14 mouse cellular contexts compared by ENCODE assay signal in genomic region chr1:188010860-188011259, GRCm38 (mm10).
"Had no signal": no experiment of that assay in that cellular context is flagged by ENCODE, and none has a peak within 500 bp of the region (broad histone marks: within the 10 kb centered on the region; RNA-seq: fewer than 3 reads in every experiment).

No protein-coding gene starts in this region.

- H3K4me3 ChIP-seq: layer of hippocampus, adult 2 months; limb, embryonic 13.5 days; midbrain, embryonic 13.5 days; myocyte; neural tube, embryonic 15.5 days had no signal

- DNase-seq: kidney, postnatal 4 days; left cerebral cortex, postnatal 4 days; lung, adult 18-20 months; right cerebral cortex, postnatal 4 days; spleen, adult 18-20 months; thymus, adult 2 months; thymus, postnatal 25 days had no signal

- H3K27ac ChIP-seq: kidney, postnatal 0 days; layer of hippocampus, adult 2 months; limb, embryonic 13.5 days; liver, embryonic 14.5 days; midbrain, embryonic 13.5 days; neural tube, embryonic 15.5 days had no signal

- H3K36me3 ChIP-seq: limb, embryonic 13.5 days; midbrain, embryonic 13.5 days; neural tube, embryonic 15.5 days had no signal

- H3K4me2 ChIP-seq: limb, embryonic 13.5 days; midbrain, embryonic 13.5 days; neural tube, embryonic 15.5 days had no signal

- H3K27me3 ChIP-seq: midbrain, embryonic 13.5 days had no signal

- H3K9ac ChIP-seq: limb, embryonic 13.5 days; liver, embryonic 14.5 days; midbrain, embryonic 13.5 days; neural tube, embryonic 15.5 days had no signal

- H3K9me3 ChIP-seq: limb, embryonic 13.5 days; midbrain, embryonic 13.5 days; neural tube, embryonic 15.5 days had no signal

- ATAC-seq: midbrain, embryonic 13.5 days had no signal

- H3K4me1 ChIP-seq: neural tube, embryonic 15.5 days had no signal
